Mouse (Mus musculus): Measurements from ENCODE around the gene 6430571L13Rik. TPM values are rescaled to one million over a fixed set of nuclear protein-coding genes. Genes with fewer than 3 reads are reported as not detected.

The 6430571L13Rik gene
- polyA plus RNA-seq (2021) = 1.2 TPM

GRCm38 (mm10) chr9:107340267-107340859, at the start of gene 6430571L13Rik:
TSS of gene 6430571L13Rik (plus strand) at chr9:107340602.
- ChIA-PET CTCF (interaction anchor here (0.8 to 2.2 kb wide), 5 partner anchors 13 to 57 kb away, joined by 3 to 5 read pairs (median 4); partner anchors contain the start of gene Cish), POLR2A (interaction anchor here (1.3 kb wide), 2 partner anchors 43 to 45 kb away, joined by 3 to 5 read pairs; partner anchors contain the start of gene Cish)
- in situ Hi-C loops (cut with MboI; ENCODE audit: low pct_unique_long_range_greater_than_20kb) = loop anchor here (10.0 kb wide), 1 partner anchor 176 kb away; no protein-coding TSS in a partner anchor
- no peak for TF ChIP-seq CTCF (IDR thresholded peaks at IDR 0.05)
- ATAC-seq (peak; percentile 95), DNase-seq (ENCODE audit: low read depth, low spot score) (no peak)
- no peaks in the 10 kb centered on the region for H3K27me3 ChIP-seq

DNA sequence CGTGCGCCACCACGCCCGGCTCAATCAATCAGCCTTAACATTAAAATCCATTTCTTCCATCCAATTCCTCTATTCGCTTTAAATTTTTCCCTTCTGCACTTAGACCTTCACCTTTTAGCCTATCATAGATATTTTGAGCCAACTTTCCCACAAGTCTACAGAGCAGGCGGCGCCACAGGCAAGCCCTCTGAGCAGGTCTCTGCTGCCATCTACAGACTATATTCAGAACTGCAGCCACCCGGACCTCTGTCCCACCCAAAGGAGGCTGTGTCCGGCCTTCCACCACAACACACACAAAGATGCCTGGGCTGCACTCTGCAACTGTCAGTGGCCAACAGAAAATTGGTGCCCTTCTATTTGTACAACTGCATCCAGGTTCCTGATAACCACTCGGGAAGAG, 49.5 kb upstream of the 6430571L13Rik start:
- ChIA-PET POLR2A (interaction anchor here (1.2 kb wide), 1 partner anchor 42 kb away, joined by 4 read pairs; no protein-coding TSS in a partner anchor), CTCF (interaction anchor here (0.8 to 11.5 kb wide), 9 partner anchors 12 to 393 kb away, joined by 3 to 99 read pairs (median 3); no protein-coding TSS in a partner anchor)
- peak; percentile 35 for ATAC-seq
- no peak for DNase-seq (ENCODE audit: low read depth, low spot score)
- in situ Hi-C loops (cut with MboI; ENCODE audit: low pct_unique_long_range_greater_than_20kb) = loop anchor here (5.0 to 10.0 kb wide), 4 partner anchors 221 to 606 kb away; partner anchors contain the start of gene Tex264
- TF ChIP-seq CTCF (IDR thresholded peaks at IDR 0.05) = peak; percentile 98
- H3K27me3 ChIP-seq = no peaks in the 10 kb centered on the region

GRCm38 (mm10) chr9:107294249-107294648, 46.2 kb upstream of the 6430571L13Rik start:
- CTCF ChIA-PET = interaction anchor here (0.7 to 11.5 kb wide), 11 partner anchors 10 to 394 kb away, joined by 3 to 99 read pairs (median 5); partner anchors contain the start of gene 6430571L13Rik
- TF ChIP-seq CTCF (IDR thresholded peaks at IDR 0.05) = no peak
- POLR2A ChIA-PET = interaction anchor here (0.6 to 5.4 kb wide), 2 partner anchors 18 to 42 kb away, joined by 6 to 56 read pairs; partner anchors contain the start of gene Hemk1
- ATAC-seq = no peak
- no peak for DNase-seq (ENCODE audit: low read depth, low spot score)
- H3K27me3 ChIP-seq = no peaks in the 10 kb centered on the region
- in situ Hi-C loops (cut with MboI; ENCODE audit: low pct_unique_long_range_greater_than_20kb) = loop anchor here (5.0 to 10.0 kb wide), 4 partner anchors 218 to 609 kb away; partner anchors contain the start of gene Tex264

GRCm38 (mm10) chr9:107295616-107296015, 44.8 kb upstream of the 6430571L13Rik start:
- CTCF ChIA-PET = interaction anchor here (0.7 to 11.5 kb wide), 11 partner anchors 10 to 401 kb away, joined by 3 to 99 read pairs (median 5); partner anchors contain the start of gene 6430571L13Rik
- DNase-seq (ENCODE audit: low read depth, low spot score) (no peak), ATAC-seq (no peak)
- TF ChIP-seq CTCF (IDR thresholded peaks at IDR 0.05) = no peak
- POLR2A ChIA-PET = interaction anchor here (0.7 to 6.3 kb wide), 8 partner anchors 12 to 396 kb away, joined by 3 to 56 read pairs (median 18); partner anchors contain the start of gene Hemk1
- in situ Hi-C loops (cut with MboI; ENCODE audit: low pct_unique_long_range_greater_than_20kb) = loop anchor here (5.0 to 10.0 kb wide), 2 partner anchors 42 to 611 kb away; partner anchors contain the start of genes Hemk1 and Tex264
- no peaks in the 10 kb centered on the region for H3K27me3 ChIP-seq

DNA sequence AAGGTAGTCTGAATTCAATTTTAAA, 44.6 kb upstream of the 6430571L13Rik start, which contains the start of gene Cish:
Gene Cish (plus strand): TSS at position 11 of the 25 bp plus-strand sequence.
- H3K27me3 ChIP-seq = no peaks in the 10 kb centered on the region

DNA sequence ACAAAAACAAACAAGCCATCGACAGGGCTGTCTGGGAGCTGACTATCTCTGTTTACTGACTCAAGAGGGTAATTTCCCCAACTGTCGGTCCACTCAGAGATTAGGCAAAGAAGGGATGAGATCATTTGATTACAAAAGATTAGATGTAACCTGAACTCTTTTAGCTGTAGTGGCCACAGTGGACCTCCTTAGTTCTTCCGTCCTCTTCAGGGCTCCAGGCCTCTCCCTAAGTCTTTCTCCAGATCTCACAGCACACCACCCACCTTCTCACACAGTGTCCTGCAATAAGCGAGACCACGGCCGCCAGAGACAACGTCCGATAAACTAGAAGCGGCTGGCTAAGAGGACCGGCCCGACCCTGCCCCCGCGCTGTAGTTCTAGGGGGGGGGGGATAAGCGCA, 44.4 kb upstream of the 6430571L13Rik start:
- no peak for DNase-seq (ENCODE audit: low read depth, low spot score)
- H3K27me3 ChIP-seq = no peaks in the 10 kb centered on the region
- ChIA-PET POLR2A (interaction anchor here (0.7 to 6.3 kb wide), 9 partner anchors 11 to 396 kb away, joined by 3 to 56 read pairs (median 5); partner anchors contain the start of gene Hemk1), CTCF (interaction anchor here (0.7 to 11.5 kb wide), 9 partner anchors 9 to 402 kb away, joined by 3 to 99 read pairs (median 5); partner anchors contain the start of gene 6430571L13Rik)
- TF ChIP-seq CTCF (IDR thresholded peaks at IDR 0.05) = no peak
- in situ Hi-C loops (cut with MboI; ENCODE audit: low pct_unique_long_range_greater_than_20kb) = loop anchor here (5.0 to 10.0 kb wide), 2 partner anchors 41 to 611 kb away; partner anchors contain the start of genes Hemk1 and Tex264
- peak; percentile 34 for ATAC-seq

More for the DNA sequence above, 44.6 kb upstream of the 6430571L13Rik start, which contains the start of gene Cish:
- in situ Hi-C loops (cut with MboI; ENCODE audit: low pct_unique_long_range_greater_than_20kb) = loop anchor here (5.0 to 10.0 kb wide), 2 partner anchors 41 to 611 kb away; partner anchors contain the start of genes Hemk1 and Tex264
- ATAC-seq = no peak
- DNase-seq (ENCODE audit: low read depth, low spot score) = no peak
- POLR2A ChIA-PET = interaction anchor here (0.7 to 6.3 kb wide), 8 partner anchors 12 to 396 kb away, joined by 3 to 56 read pairs (median 18); partner anchors contain the start of gene Hemk1
- CTCF ChIA-PET = interaction anchor here (0.7 to 11.5 kb wide), 9 partner anchors 9 to 401 kb away, joined by 3 to 99 read pairs (median 5); partner anchors contain the start of gene 6430571L13Rik
- no peak for TF ChIP-seq CTCF (IDR thresholded peaks at IDR 0.05)

DNA sequence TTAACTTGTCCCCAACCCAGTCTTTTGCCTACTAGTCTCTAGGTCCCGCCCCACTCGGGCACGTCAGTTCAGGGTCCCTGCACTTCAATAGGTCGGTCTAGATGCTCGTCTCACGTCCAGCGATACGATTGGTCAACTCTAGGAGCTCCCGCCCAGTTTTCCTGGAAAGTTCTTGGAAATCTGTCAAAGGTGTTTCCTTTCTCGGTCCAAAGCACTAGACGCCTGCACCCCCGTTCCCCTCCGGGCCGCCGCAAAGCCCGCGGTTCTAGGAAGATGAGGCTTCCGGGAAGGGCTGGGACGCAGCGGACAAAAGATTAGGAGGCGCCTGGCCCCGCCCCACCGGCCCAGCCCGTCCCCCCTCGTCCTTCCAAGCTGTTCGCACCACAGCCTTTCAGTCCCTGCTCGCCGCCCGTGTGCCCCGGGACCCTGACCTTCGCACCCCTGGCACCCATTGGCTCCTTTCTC, 43.9 kb upstream of the 6430571L13Rik start:
- in situ Hi-C loops (cut with MboI; ENCODE audit: low pct_unique_long_range_greater_than_20kb) = loop anchor here (5.0 to 10.0 kb wide), 2 partner anchors 41 to 612 kb away; partner anchors contain the start of genes Hemk1 and Tex264
- ChIA-PET POLR2A (interaction anchor here (0.7 to 6.3 kb wide), 8 partner anchors 11 to 397 kb away, joined by 3 to 56 read pairs (median 18); partner anchors contain the start of genes 6430571L13Rik and Hemk1), CTCF (interaction anchor here (0.9 to 11.5 kb wide), 8 partner anchors 9 to 402 kb away, joined by 3 to 99 read pairs (median 4); no protein-coding TSS in a partner anchor)
- ATAC-seq (peak; percentile 95), DNase-seq (ENCODE audit: low read depth, low spot score) (peak; percentile 98)
- no peaks in the 10 kb centered on the region for H3K27me3 ChIP-seq
- TF ChIP-seq CTCF (IDR thresholded peaks at IDR 0.05) = no peak

- in situ Hi-C loops (cut with MboI; ENCODE audit: low pct_unique_long_range_greater_than_20kb) = loop anchor here (5.0 to 10.0 kb wide), 2 partner anchors 40 to 612 kb away; partner anchors contain the start of genes Hemk1 and Tex264
- ATAC-seq = no peak
Observed at GRCm38 (mm10) chr9:107297059-107297458, 43.3 kb upstream of the 6430571L13Rik start.

GRCm38 (mm10) chr9:107297658-107298057, 42.7 kb upstream of the 6430571L13Rik start:
- CTCF ChIA-PET = interaction anchor here (1.4 to 11.5 kb wide), 3 partner anchors 27 to 38 kb away, joined by 4 to 99 read pairs (median 13); no protein-coding TSS in a partner anchor
- H3K27me3 ChIP-seq = no peaks in the 10 kb centered on the region
- no peak for TF ChIP-seq CTCF (IDR thresholded peaks at IDR 0.05)
- POLR2A ChIA-PET = interaction anchor here (0.7 to 6.3 kb wide), 8 partner anchors 10 to 329 kb away, joined by 3 to 56 read pairs (median 18); partner anchors contain the start of genes 6430571L13Rik and Hemk1
- no peak for ATAC-seq
- no peak for DNase-seq (ENCODE audit: low read depth, low spot score)
- in situ Hi-C loops (cut with MboI; ENCODE audit: low pct_unique_long_range_greater_than_20kb) = loop anchor here (5.0 to 10.0 kb wide), 2 partner anchors 40 to 613 kb away; partner anchors contain the start of genes Hemk1 and Tex264

More at GRCm38 (mm10) chr9:107297059-107297458, 43.3 kb upstream of the 6430571L13Rik start:
- TF ChIP-seq CTCF (IDR thresholded peaks at IDR 0.05) = no peak
- CTCF ChIA-PET = interaction anchor here (0.9 to 11.5 kb wide), 3 partner anchors 28 to 59 kb away, joined by 3 to 99 read pairs (median 13); no protein-coding TSS in a partner anchor
- no peak for DNase-seq (ENCODE audit: low read depth, low spot score)
- POLR2A ChIA-PET = interaction anchor here (1.4 to 6.3 kb wide), 6 partner anchors 10 to 43 kb away, joined by 5 to 56 read pairs (median 34); partner anchors contain the start of genes 6430571L13Rik and Hemk1
- H3K27me3 ChIP-seq = no peaks in the 10 kb centered on the region

All from Patski (cell line).